Mouse (Mus musculus) yolk sac, embryonic 10.5 days (tissue): Measurements from ENCODE around the gene Hoxc12.
A peak's percentile ranks its signal among the peaks of the same experiment; 100 is the strongest.

Experiments used
- DNase-seq: peaks from one replicate; pipeline ENCODE4 v3.0.0-alpha.2; 2017; ENCODE audit warnings: low spot score

The Hoxc12 gene

GRCm38 (mm10) chr15:102936279-102936972, at the start of gene Hoxc12:
Gene Hoxc12 (plus strand): TSS chr15:102936757.
- no peak for DNase-seq

- no peak for DNase-seq
These were observed 41.4 kb upstream of the Hoxc12 start for GRCm38 (mm10) chr15:102895115-102895514.

- no peak for DNase-seq
These were observed 31.6 kb upstream of the Hoxc12 start for GRCm38 (mm10) chr15:102904946-102905345.

GRCm38 (mm10) chr15:102909536-102909935, 27.0 kb upstream of the Hoxc12 start:
- DNase-seq: no peak

GRCm38 (mm10) chr15:102910038-102910437, 26.5 kb upstream of the Hoxc12 start:
- no peak for DNase-seq

GRCm38 (mm10) chr15:102910496-102911095, 26.0 kb upstream of the Hoxc12 start:
- no peak for DNase-seq

- DNase-seq: no peak
These were observed 23.4 kb upstream of the Hoxc12 start for GRCm38 (mm10) chr15:102913038-102913585.

- no peak for DNase-seq
These were observed 18.5 kb upstream of the Hoxc12 start for GRCm38 (mm10) chr15:102917972-102918572.

GRCm38 (mm10) chr15:102918611-102919265, 17.8 kb upstream of the Hoxc12 start:
- DNase-seq: no peak

- DNase-seq: no peak
These were observed 17.0 kb upstream of the Hoxc12 start for GRCm38 (mm10) chr15:102919336-102920180.

- DNase-seq: peak; percentile 89
These were observed 15.9 kb upstream of the Hoxc12 start for GRCm38 (mm10) chr15:102920619-102921018.

- DNase-seq: no peak
These were observed 15.2 kb upstream of the Hoxc12 start, which contains the start of gene Hoxc13 for GRCm38 (mm10) chr15:102921053-102922011. Gene Hoxc13 (plus strand): TSS chr15:102921103.

GRCm38 (mm10) chr15:102922012-102922362, 14.6 kb upstream of the Hoxc12 start:
- DNase-seq: peak; percentile 38

- DNase-seq: no peak
These were observed 13.7 kb upstream of the Hoxc12 start for GRCm38 (mm10) chr15:102922636-102923500.

- DNase-seq: no peak
These were observed 9.4 kb upstream of the Hoxc12 start for GRCm38 (mm10) chr15:102927032-102927645.

GRCm38 (mm10) chr15:102931706-102932358, 4.7 kb upstream of the Hoxc12 start:
- DNase-seq: no peak

- DNase-seq: no peak
These were observed 2.1 kb upstream of the Hoxc12 start for GRCm38 (mm10) chr15:102934438-102934837.

- DNase-seq: no peak
These were observed 1.7 kb upstream of the Hoxc12 start for GRCm38 (mm10) chr15:102934897-102935296.
